Mouse (Mus musculus) kidney, adult 18-20 months (tissue): ENCODE measurements at regions not wholly inside any gene's neighbourhood (a gene's known extent, or its start where the extent isn't known, plus 50 kb on each side); places are given as distances from the start of the nearest gene placed in this dataset.
"Not testable (repeated sequence)": the region's sequence is repeated elsewhere in the genome, so short reads cannot be mapped to it uniquely, and the experiment has no call there.

Experiments used
- DNase-seq: peaks from one replicate; pipeline ENCODE4 v3.0.0; 2021

- no peak for DNase-seq
Measured at GRCm38 (mm10) chr13:97383351-97383750, 142.4 kb downstream of the Enc1 start.

- DNase-seq = no peak
Measured at GRCm38 (mm10) chr13:97380366-97380765, 139.5 kb downstream of the Enc1 start.

GRCm38 (mm10) chr13:97376232-97376523, 135.3 kb downstream of the Enc1 start:
- DNase-seq = no peak

- no peak for DNase-seq
Measured at GRCm38 (mm10) chr13:97375501-97376231, 134.8 kb downstream of the Enc1 start.

GRCm38 (mm10) chr13:97372348-97372747, 131.4 kb downstream of the Enc1 start:
- DNase-seq = no peak

GRCm38 (mm10) chr13:97371200-97371599, 130.3 kb downstream of the Enc1 start:
- DNase-seq = no peak

- no peak for DNase-seq
Measured at GRCm38 (mm10) chr13:97366723-97367122, 125.8 kb downstream of the Enc1 start.

- DNase-seq = no peak
Measured at GRCm38 (mm10) chr13:97365557-97366244, 124.8 kb downstream of the Enc1 start.

- DNase-seq = no peak
Measured at GRCm38 (mm10) chr13:97365004-97365403, 124.1 kb downstream of the Enc1 start.

GRCm38 (mm10) chr13:97363765-97364164, 122.9 kb downstream of the Enc1 start:
- DNase-seq = peak; percentile 10

- DNase-seq = no peak
Measured at GRCm38 (mm10) chr13:97363214-97363613, 122.3 kb downstream of the Enc1 start.

GRCm38 (mm10) chr13:97360551-97360950, 119.6 kb downstream of the Enc1 start:
- no peak for DNase-seq

- DNase-seq = no peak
Measured at GRCm38 (mm10) chr13:97358781-97359305, 117.9 kb downstream of the Enc1 start.

- no peak for DNase-seq
Measured at GRCm38 (mm10) chr13:97358261-97358660, 117.4 kb downstream of the Enc1 start.

GRCm38 (mm10) chr13:97356923-97357807, 116.3 kb downstream of the Enc1 start:
- no peak for DNase-seq

- DNase-seq = not testable (repeated sequence)
Measured at GRCm38 (mm10) chr13:97355411-97355810, 114.5 kb downstream of the Enc1 start.

GRCm38 (mm10) chr13:97347696-97348095, 106.8 kb downstream of the Enc1 start:
- DNase-seq = no peak

- peak; percentile 31 for DNase-seq
Measured at GRCm38 (mm10) chr13:97341218-97341889, 100.4 kb downstream of the Enc1 start.

- no peak for DNase-seq
Measured at GRCm38 (mm10) chr13:97337954-97338353, 97.0 kb downstream of the Enc1 start.

- DNase-seq = no peak
Measured at GRCm38 (mm10) chr13:97337296-97337731, 96.4 kb downstream of the Enc1 start.

- DNase-seq = no peak
Measured at GRCm38 (mm10) chr13:97333801-97334534, 93.1 kb downstream of the Enc1 start.

- DNase-seq = no peak
Measured at GRCm38 (mm10) chr13:97331072-97331471, 90.2 kb downstream of the Enc1 start.
